Mouse (Mus musculus) megakaryocyte progenitor cell, adult 5-6 weeks (primary cell): ENCODE results near the gene Ryr3. TPM values are rescaled to one million over a fixed set of nuclear protein-coding genes. Genes with fewer than 3 reads are reported as not detected.

Experiments
- total RNA-seq, 2 experiments: library from RNA; stranded (forward) in 1 of 2; stranded (reverse) in 1 of 2; fragments of 157-497, 149-512 nt in 1 of 2; fragments of 200-1000 nt in 1 of 2; gene quantifications; 2 replicates each; pipeline versions ENCODE4 v1.2.3 to v1.2.4; 2015 to 2017

Gene Ryr3
- total RNA-seq, 2 experiments from 2014 or later, result not detected

Other genes starting within 250 kb of the Ryr3 start
- gene Tmco5b, start 68.6 kb upstream of the Ryr3 start, total RNA-seq (2015), result not detected in 2 replicates
- not detected in 2 replicates for gene Tmco5b, start 68.6 kb upstream of the Ryr3 start, total RNA-seq (2017)
- gene Fmn1, start 110.6 kb upstream of the Ryr3 start, total RNA-seq (2015), result 0.72 and 1.0 TPM in 2 replicates
- 0.17 and 3.1 TPM in 2 replicates for gene Fmn1, start 110.6 kb upstream of the Ryr3 start, total RNA-seq (2017)